Mouse (Mus musculus) cerebellum, postnatal 25 days (tissue): ENCODE results near the gene Foxp1.

ENCODE experiments used
- DNase-seq, 2 experiments: peaks; one replicate each; pipeline ENCODE4 v3.0.0; 2021; ENCODE audit warnings: mixed read lengths in 2 of 2

Foxp1 gene

DNA sequence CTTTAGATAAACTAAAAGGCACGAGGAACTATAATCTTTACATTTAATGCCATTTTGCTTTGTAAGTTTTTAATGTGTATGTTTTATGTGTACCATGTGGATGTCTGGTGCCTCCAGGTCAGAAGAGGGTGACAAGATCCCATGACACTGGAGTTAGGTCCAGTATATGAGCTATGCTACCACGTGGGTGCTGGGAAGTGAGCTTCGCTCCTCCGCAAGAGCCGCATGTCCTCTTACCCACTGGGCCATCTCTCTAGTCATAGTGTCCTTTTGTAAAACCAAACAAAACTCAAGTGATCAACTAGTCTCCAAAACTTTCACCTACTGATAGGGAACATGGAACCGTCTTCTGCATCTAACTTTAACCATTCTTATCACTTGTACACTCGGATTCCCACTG, 542.5 kb downstream of the Foxp1 start:
- DNase-seq = no peak

DNA sequence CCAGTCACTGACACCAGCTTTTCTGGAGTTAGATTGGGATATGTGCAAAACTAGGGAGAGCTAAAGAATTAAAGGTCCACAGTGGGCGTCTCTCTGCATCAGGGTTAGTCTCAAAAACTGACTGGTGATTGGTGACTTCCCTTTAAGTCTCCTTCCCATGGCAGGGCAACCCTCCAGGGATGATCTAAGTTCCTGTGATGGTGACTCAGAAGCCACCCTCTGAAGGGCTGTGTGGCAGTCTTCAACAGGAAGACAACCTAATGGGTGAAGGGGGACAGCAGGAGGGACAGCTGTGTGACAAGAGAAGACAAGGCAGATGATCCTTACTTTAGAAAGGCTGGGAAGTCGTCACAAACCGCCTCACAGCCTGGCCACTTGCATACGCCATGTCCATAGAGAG, 544.7 kb downstream of the Foxp1 start:
- DNase-seq = no peak

DNA sequence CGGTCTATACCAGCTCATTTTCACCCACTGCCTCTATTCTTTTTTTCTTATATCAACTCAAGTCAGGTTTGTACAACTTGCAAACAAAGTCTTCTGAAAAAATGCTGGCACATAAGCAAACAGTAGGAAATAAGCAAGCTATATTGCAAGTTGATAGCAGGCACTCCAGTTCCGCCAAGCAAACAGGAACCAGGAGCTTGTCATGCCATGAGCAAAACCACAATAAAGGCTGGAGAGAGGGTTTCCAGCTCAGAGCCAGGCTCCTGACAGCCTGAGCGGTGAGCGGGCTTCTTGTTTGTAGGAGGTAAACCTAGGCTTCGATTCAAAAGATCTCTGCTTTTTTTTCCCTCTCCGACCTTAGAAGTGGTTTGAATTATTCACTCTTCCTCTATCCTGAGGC, 546.6 kb downstream of the Foxp1 start:
- DNase-seq = no peak

DNA sequence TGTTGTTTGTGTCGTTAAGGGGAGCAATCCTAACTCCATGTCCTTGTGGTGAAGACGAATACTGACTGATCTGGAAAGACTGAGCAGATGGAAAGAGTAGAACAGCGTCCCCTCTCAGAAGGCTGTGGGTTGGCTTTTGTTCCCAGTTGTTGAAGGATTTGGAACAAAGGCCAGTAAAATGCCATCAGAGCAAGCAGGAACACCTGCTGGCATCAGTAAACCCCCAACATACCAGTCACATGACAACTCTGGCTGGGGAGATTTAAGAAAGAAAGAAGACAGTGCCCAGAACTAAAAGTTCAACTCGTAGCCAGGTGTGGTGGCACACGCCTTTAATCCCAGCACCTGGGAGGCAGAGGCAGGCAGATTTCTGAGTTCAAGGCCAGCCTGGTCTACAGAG, 549.1 kb downstream of the Foxp1 start:
- no peak for DNase-seq

DNA sequence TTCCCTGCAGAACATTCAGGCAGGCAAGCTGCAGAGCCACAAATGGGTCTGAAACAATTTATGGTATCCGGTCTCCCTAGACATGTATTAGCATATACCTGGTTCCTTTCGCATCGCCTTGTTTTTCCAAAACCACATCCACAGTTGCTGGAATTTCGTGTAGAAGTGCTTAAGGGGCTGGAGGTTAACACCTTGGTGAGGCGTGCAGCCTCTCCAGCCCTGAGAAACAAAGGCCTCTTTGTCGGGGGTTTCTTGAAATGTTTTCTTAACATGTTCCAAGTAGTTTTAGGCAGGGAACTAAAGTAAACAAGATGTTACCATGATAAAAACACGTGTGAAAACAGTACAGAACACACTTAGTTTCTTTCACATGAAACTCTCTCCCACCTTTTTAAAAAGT, 550.1 kb downstream of the Foxp1 start:
- DNase-seq = no peak

DNA sequence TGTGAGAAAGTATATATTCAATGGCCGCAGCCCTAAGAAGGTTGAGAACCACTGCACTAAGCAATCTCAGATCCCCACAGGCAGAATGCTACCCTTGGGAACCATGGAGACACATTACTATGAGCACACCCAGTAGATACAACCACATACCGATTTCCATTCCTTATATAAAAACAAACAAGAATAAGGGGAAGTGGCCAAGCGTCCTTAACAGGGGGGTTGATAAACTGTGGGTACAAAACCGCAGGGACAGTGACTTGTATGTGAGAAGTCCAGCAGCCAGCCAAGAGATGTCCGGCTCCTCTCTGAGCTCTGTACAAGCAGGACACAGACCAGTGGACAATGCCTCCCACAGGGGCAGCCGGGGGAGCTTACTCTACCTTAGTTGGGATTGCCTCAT, 563.2 kb downstream of the Foxp1 start:
- no peak for DNase-seq

DNA sequence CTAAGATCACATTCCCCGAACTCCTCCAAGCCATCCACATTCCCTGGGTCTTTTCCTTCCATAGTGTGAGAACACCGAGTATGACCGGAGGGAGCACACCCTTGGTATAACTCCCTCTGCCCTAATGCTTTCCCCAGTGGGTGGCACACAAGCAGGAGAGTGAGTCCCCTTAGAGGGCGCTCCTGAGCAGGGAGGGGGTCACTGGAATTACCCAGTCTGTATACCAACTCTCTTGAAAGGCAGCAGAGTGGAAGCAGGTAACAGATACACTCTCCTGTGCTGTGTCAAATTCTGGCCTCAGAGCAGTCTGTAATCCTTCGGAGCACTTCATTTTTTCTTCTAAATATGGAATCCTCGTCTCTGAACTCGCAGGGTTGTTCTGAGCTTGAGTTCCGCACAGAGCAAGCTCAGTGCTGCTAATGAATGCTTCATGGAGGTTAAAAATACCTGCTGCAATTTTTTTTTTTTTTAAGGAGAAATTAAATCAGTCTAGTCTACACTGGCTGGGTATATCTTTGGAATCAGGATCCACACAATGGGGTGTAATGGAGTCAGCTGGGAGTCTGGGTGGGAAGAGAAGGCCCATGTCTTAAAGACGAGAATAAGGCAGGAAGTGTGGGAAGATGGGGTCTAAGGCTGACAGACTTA, 565.9 kb downstream of the Foxp1 start:
- no peak for DNase-seq

DNA sequence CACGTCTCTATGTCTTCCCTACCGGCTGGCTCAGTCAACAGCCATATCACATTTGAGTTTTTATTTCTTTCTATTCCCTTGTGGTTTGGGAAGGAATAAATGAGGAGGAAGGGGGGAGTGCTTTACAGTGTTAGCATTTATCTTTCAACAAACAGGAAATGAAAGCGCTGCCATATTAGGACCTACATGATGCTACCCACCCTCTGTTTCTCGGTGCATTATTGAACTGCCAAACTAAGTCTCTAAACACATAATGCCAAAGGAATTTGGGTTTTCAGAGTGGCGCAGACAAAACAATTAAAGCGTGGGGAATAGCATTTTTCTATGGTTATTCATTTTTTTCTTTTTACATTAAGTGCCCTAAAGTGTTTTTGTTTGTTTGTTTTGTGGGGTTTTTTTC, 566.8 kb downstream of the Foxp1 start:
- DNase-seq = no peak

DNA sequence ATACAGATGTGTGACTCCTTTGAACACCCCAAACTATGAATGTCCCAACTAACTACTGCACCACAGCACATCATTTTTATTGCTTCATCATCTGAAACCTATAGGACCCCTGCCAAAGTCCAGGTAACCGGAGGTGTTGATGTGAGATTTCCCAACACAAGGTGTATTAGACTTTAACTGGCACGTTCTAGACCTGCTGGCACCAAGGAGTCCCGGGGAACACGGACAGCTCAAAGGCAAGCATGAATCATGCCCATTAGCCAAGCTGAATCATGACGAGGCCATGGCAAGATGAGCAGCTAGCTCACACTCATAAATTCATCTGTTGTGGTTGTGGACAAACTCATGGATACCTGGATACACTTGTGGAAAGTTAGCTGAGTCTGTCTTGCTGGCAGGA, 568.1 kb downstream of the Foxp1 start:
- no peak for DNase-seq

DNA sequence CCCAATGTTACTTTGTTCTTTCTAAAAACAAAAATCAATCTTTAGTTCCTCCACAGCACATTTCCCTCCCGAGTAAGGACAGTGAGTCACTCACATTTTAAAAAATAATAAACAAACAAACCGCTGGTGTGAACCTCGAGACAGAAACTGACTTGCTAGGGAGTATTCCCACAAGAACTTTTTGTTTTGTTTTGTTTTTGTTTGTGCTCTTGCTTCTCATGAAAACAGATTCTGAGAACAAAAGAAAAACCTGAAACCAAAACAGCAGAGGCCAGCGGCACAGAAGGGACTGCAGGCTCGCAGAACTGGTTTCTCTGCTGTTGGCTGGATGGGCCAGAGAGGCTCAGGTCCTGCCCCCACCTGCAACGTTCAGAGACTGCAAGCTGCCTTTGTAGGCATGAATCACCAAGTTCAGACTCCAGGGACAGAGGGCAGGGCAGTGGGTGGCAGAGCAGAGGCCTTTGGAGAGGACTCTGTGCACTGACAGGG, 572.8 kb downstream of the Foxp1 start:
- DNase-seq = no peak

DNA sequence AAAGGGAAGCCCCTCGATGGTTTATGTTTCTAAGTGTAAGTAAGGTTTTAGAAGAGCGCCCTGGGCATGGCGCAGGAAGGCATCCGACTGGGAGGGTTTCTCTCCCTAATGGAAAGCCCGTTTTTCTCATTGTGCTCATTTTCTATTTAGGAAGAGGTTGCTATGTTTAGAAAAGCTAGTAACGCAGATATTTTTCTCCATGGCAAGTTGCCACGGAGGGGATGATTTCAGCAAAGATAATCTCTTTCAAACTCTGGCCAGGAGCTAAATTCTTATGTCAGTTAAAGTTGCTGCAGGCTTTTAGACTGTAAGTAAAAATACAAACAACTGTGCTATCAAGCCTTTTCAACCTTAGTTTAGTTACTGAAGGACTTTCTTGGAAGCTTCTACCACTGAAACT, 573.2 kb downstream of the Foxp1 start:
- DNase-seq = no peak

DNA sequence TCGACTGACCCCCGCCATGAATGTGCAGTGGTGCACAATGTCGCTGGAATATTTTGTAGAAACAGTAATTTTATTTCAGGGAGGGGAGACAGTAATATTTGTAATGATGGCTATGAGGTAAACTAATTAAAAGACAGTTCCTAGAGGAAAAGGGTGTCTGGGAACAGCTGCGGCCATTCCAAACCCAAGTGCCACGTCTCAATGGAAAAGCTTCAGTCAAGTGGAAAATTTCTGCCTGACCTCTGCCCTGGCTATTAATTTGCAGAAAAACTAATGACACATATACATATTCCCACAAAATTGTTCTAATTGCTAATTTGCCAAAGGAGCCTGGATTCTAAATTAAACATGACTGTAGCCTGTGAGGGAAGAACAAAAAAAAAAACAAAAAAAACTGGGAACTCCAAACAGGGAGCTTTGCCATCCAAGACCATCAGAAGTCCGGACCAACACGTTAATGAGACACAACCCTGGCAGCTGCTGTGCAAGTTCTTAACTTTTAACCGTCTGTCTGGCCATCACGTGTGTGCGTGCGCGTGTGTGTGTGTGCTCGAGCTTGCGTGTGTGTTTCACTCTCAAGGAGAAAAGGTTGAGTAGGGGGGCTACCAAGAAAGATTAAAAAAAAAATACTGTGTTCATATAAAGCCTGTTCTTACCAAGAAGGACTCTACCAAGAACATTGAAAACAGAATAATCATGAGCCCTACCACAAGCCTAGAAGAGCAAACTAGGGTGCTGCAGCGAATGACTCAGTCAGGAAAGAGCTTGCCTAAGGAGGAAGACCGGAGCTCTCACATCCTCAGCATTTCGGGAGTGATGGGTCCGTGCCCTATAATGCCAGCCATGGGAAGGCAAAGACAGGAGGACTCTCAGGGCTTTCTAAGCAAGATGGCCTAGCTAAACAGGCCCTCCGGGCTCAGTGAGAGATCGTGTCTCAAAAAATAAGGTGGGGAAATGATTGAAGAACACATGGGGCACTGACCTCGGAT, 574.1 kb downstream of the Foxp1 start:
- no peak for DNase-seq

DNA sequence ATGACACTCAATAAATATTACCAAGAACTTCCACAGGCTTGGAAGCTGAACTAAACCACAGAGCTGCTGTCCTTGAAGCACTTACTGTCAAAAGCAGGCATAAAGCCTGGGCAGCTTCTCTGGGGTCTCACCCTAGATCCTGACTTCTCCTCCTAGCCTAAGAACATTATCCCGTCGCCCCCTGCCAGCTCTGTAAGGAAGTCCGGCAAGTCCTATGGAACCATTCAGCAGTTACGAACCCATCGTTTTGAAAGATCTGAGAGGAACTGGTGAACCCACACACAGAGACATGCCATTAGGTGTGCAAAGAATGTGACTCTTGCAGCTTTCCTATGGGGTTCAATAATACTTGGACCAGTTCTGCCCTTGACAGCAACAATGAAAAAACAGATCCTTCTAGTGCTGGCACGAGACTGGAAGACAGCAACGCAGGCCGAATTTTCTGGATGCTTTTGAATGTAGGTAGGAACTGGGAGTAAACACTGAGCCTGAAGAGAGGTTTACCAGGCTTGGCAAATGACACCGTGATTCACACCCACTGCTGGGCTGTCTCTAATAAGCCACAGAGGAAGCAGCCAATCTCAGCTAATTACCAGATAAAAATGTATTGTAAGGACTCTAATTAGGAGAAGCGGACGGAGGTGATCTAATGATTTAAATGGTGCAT, 574.9 kb downstream of the Foxp1 start:
- peak in 1 of 2 experiments; percentile 18 for DNase-seq

DNA sequence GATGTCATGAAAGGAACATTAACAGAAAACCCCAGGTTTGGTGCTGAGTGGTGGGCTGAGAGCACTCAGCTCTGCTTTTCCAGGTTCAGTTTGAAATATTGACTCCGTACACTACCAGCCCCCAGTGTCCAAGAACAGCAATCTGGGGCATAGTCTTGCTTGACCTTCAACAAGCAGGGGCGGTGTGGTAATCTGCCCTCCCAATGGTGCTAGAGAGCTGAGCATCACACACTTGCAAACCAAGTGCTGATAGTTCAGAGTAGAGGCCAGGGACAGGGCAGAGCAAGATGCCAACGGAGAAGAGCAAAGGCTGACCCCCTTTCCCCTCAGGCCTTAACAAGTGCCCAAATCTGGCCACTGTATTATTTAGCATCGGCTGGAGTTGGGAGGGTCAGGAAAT, 575.8 kb downstream of the Foxp1 start:
- no peak for DNase-seq

DNA sequence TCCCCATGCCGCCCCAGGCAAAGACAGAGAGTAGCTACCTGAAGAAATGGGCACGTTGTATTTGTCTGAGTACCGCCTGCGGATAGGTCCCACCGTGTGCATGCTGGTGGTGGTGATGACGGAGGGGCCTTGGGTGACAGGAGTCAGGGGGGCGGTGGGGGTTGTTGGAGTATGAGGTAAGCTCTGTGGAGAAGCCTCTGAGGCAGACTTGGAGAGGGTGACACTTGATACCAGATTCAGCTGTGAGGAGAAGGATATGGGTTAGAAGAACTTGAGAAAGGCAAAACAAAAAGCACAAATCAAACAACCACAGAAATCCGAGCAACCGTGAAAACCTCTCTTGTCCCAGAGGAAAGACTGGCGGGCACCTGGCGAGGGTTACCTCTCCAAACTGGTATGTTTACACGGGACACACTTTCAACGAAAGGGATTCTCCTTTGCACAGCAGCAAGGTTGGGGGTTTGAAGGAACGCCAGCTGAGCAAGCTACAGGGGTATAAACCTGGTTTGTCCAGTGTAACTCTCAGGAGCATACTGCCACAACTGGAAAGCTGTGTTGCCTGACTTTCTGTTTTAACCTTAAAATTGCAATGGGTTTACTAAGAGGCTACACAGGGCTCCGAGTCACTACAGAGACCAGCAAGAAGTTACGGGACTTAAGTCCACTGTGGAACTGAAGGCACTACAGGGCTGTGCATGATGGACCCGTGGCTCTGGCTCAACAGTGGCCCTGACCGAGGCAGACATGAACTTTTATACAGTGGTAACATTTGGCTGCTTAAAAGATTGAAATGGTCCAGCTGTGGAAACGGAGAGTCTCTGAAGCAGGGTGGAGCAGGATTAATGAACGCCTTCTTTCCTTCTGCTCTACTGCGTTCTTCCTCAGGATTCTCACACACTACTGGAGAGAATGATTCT, 576.8 kb downstream of the Foxp1 start:
- DNase-seq = no peak

DNA sequence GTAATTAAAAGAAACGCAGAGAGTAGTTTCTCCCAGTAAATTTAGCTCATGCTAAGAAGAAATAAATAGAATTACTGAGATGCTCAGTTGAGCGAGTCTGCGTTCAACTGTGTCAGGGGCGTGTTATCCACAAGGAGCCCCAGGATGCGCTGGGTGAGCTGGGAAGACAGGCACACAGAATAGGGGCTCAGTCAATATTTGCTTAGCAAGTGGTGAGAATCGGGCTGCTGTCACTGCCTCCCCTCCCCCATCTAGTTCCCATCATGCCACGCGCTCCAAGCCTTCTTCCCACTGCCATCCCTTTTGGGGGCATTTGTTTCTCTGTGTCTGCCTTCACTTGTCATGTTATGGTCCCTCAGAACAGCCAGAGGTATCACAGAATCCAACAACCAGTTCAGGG, 584.2 kb downstream of the Foxp1 start:
- no peak for DNase-seq

DNA sequence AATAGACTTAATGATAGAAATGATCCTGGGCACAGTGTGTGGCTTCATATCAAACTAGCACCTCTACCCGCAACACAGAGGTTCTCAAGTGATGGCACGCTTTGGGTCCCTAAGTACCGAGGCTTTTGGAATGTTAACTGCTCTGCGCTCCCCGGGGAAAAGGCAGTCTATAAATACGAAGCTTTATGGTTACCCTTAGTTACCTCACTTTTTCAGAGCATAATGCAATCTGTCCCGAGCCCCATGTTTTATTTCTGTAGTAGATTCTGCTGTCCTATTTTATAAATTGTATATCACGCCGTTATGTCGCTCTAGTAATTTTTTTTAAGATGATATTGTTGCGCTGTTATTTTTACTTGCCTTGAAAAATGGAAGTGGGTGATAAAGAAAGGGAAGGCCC, 585.0 kb downstream of the Foxp1 start:
- DNase-seq = no peak

DNA sequence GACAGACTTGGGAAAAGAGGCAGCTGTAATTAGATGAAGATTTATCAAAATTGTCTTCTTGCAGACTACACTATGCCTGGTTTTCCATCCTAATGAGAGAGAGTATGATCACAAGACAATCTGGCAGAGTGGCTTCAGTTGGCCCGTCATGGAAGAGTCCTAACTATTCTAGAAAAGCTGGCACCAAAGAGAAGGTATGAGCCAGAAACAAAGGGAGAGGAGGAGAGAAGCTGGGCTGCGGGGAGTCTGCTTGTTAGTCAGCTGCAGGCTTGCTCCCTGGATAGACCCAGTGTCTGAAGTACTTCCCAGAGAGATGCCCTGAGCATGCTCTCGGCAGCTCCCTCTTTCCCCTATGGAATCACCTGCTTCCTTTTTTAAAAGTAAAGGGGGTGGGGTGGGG, 586.1 kb downstream of the Foxp1 start:
- no peak for DNase-seq

DNA sequence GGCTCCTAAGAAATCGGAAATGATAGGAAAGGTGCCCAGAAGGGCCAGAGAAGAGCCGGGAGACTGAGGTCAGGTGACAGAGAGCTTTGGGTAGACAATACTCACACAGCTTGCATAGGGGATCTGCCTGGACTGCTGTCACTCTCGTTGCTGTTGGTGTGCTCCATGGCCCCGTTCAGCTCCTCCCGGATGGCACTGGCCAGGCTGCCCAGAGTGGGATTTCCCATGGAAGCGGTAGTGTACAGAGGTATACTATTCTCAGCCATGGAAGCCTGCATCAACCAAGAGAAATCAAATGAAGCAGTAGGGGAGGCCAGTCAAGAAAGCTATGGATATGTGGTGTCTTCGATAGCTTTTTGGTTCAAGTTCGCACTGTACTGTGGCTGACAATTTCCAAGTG, 587.4 kb downstream of the Foxp1 start:
- no peak for DNase-seq

DNA sequence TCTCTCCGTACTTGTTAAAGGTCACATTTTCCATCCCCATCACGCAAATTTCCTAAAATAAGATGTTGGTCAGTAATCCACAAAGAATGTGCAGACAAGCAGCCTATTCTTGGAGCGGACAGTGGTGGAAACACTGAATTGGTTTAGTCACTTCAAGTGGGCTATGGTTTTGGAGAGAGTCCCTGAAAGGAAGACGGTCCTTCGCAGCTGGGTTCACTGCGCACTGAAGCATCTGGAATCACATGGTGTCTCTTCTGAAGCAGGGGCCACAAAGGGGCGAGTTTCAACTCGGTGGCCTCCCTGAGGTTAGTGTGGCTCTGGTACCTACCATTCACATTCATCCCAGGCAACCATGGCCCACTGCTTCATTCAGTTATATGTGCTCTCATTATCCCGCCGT, 588.1 kb downstream of the Foxp1 start:
- no peak for DNase-seq

DNA sequence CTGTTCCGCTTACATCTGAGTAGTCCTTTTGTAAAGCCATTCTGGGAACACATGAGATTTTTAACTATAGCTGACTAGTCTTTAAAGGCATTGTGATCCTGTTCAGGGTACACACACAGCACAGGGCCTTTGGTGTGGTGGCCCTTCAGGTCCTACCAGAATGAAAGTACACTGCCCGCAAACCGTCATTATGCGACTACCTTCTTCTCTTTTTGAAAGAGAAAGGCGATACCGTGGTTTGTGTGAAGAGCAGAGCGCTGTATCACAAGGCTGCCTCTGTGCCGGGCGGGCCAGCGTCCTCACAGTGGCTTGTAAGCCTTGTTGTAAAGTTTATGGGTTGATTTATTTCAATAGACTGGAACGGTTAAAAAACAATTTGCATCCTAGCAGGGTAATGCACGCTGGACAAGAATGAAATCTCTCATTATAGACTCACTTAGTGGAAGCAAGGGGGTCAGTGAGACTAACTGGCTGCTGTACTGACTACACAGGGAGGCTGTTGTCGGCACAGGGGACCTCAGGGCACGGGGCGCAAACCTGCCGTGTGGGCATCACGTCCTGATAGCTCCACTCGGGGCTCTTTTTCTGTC, 589.3 kb downstream of the Foxp1 start:
- DNase-seq = no peak

DNA sequence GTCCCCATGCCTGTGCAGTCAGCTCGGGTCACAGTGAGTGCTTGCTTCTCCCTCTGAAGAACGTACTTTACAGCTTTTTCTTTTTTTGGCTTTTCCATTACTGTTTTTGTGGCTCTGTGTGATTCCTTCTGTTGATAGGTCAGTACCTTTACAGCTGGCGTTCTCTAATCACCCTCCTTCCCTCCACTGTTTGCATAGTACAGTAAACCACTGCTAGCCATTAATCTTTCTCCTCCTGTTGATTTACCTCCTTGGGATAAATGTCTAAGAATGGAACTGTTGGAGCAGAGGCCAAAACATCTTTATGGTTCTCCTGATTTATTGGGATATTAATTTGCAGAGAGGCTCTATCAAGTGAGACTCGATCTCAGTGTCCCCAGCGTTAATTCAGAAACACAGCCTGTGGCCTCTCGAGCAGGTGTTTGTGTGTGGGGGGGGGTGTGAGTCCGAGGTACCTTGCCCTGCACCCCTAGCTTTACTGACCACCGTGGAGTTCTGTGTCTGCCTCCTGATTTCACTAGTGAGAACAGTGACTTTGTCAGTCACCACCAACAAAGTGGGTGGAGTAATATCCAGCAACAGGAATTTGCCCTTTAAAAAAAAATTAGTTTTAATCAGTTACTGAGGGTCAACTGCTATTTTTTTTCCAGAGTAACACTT, 590.5 kb downstream of the Foxp1 start:
- no peak for DNase-seq
